Mouse (Mus musculus) ES-E14 (cell line): ENCODE measurements around the gene Itgb5.

Source experiments
- CHD2 ChIP-seq: IDR thresholded peaks from 2 replicates; pipeline ENCODE4 v1.6.1; 2014; ENCODE audit warnings: mild to moderate bottlenecking, low read depth, low read length, inconsistent platforms
- HCFC1 ChIP-seq: IDR thresholded peaks from 2 replicates; pipeline ENCODE4 v1.6.1; 2012; ENCODE audit warnings: low read length, inconsistent platforms, borderline replicate concordance; ENCODE audit not compliant: insufficient read depth
- MAFK ChIP-seq: IDR thresholded peaks from 2 replicates; pipeline ENCODE4 v1.6.1; 2014; ENCODE audit warnings: mild to moderate bottlenecking, low read depth, low read length, inconsistent platforms; ENCODE audit not compliant: insufficient read depth
- ZC3H11A ChIP-seq: IDR thresholded peaks from 2 replicates; pipeline ENCODE4 v1.6.1; 2012; ENCODE audit warnings: low read depth, mild to moderate bottlenecking, inconsistent platforms, low read length, borderline replicate concordance
- ZNF384 ChIP-seq: IDR thresholded peaks from 2 replicates; pipeline ENCODE4 v1.6.1; 2012; ENCODE audit warnings: low read depth, low read length, inconsistent platforms

GRCm38 (mm10) chr16:33895690-33896089 is 66.2 kb downstream of the Itgb5 start:
- TF ChIP-seq MAFK (no peak), ZNF384 (no peak), ZC3H11A (no peak), CHD2 (no peak), HCFC1 (no peak)
